Mouse (Mus musculus) T-cell, adult 2 months (primary cell): ENCODE data around the gene Acrbp.

Experiments
- DNase-seq: peaks from one replicate; pipeline ENCODE4 v3.0.0; 2022; ENCODE audit warnings: low spot score

Gene Acrbp

GRCm38 (mm10) chr6:125071170-125071895 lies 21.8 kb downstream of the Acrbp start:
- peak; percentile 75 for DNase-seq

- no peak for DNase-seq
Measured at GRCm38 (mm10) chr6:125071896-125072279, 22.4 kb downstream of the Acrbp start.

- peak; percentile 28 for DNase-seq
Measured at GRCm38 (mm10) chr6:125073825-125074224, 24.3 kb downstream of the Acrbp start.

GRCm38 (mm10) chr6:125081394-125081793 lies 31.9 kb downstream of the Acrbp start:
- DNase-seq, result no peak

GRCm38 (mm10) chr6:125081797-125082560 lies 32.5 kb downstream of the Acrbp start:
- no peak for DNase-seq

GRCm38 (mm10) chr6:125082801-125083386 lies 33.4 kb downstream of the Acrbp start:
- DNase-seq, result no peak

- peak; percentile 71 for DNase-seq
Measured at GRCm38 (mm10) chr6:125084424-125084823, 34.9 kb downstream of the Acrbp start.

GRCm38 (mm10) chr6:125087937-125088336 lies 38.4 kb downstream of the Acrbp start:
- DNase-seq, result no peak

GRCm38 (mm10) chr6:125088561-125089321 lies 39.3 kb downstream of the Acrbp start:
- DNase-seq, result no peak

GRCm38 (mm10) chr6:125089521-125090321 lies 40.2 kb downstream of the Acrbp start:
- DNase-seq, result no peak

GRCm38 (mm10) chr6:125090341-125091085 lies 41.0 kb downstream of the Acrbp start:
- no peak for DNase-seq

GRCm38 (mm10) chr6:125092372-125092771 lies 42.9 kb downstream of the Acrbp start:
- no peak for DNase-seq

GRCm38 (mm10) chr6:125094843-125095242 lies 45.4 kb downstream of the Acrbp start:
- DNase-seq, result no peak

GRCm38 (mm10) chr6:125095391-125096278 lies 46.1 kb downstream of the Acrbp start, which contains the start of gene Chd4:
Chd4 (plus strand) TSS chr6:125095981.
- DNase-seq, result peak; percentile 84

- no peak for DNase-seq
Measured at GRCm38 (mm10) chr6:125096279-125096596, 46.7 kb downstream of the Acrbp start.

GRCm38 (mm10) chr6:125096597-125097345 lies 47.3 kb downstream of the Acrbp start:
- DNase-seq, result peak; percentile 35

GRCm38 (mm10) chr6:125097346-125097689 lies 47.8 kb downstream of the Acrbp start:
- DNase-seq, result peak; percentile 31

GRCm38 (mm10) chr6:125097951-125098350 lies 48.5 kb downstream of the Acrbp start:
- DNase-seq, result no peak

GRCm38 (mm10) chr6:125098513-125098912 lies 49.0 kb downstream of the Acrbp start:
- no peak for DNase-seq
